Mouse (Mus musculus): Measurements from ENCODE around the gene Jmjd6.
"Not testable (repeated sequence)": the region's sequence is repeated elsewhere in the genome, so short reads cannot be mapped to it uniquely, and the experiment has no call there.

Gene Jmjd6

DNA sequence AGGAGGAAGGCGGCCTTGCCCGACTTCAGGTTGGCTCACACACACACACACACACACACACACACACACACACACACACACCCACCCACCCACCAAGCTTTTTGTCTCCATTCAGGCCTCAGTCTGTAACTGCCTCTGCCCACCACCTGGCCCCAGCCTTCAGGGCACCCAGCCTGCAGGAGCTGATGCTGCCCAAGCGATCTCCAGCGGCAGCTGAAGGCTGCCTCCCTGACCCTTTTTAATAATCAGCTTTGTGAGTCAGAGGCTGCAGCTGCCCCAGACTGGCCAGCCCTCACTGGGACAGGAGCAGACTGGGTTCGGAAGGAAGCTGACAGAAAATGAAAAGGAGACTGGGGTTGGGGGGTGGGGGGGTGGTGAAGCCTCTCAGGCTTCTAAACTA is 18.0 kb downstream of the Jmjd6 start:
- peak; percentile 66 for DNase-seq (ENCODE audit: low read depth, low spot score)

GRCm38 (mm10) chr11:116823885-116824284 is 19.4 kb downstream of the Jmjd6 start:
- not testable (repeated sequence) for DNase-seq (ENCODE audit: low read depth, low spot score)

- no peak for DNase-seq (ENCODE audit: low read depth, low spot score)
Measured at GRCm38 (mm10) chr11:116823255-116823654, 20.0 kb downstream of the Jmjd6 start.

DNA sequence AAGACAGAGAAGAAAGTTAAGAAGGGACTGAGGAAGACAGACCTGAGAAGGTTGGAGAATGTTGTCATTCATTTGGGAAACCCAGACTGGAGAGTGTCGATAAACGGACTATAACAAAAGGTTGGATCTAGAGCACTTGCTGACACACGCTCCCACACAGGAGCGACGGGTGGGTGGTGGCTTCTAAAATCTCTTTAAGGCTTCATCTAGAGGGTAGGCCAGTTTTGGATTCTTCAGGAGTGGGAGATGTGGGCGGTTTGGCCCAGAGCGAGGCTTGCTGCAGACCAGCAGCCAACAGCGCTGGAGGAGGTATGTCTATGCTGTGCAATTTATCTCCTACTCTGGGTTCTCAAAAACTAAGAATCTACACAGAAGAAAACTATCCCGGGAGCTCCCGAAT is 20.6 kb downstream of the Jmjd6 start:
- DNase-seq (ENCODE audit: low read depth, low spot score): no peak

GRCm38 (mm10) chr11:116822215-116822614 is 21.0 kb downstream of the Jmjd6 start:
- DNase-seq (ENCODE audit: low read depth, low spot score): no peak

GRCm38 (mm10) chr11:116821057-116821940 is 21.9 kb downstream of the Jmjd6 start:
- DNase-seq (ENCODE audit: low read depth, low spot score): peak; percentile 86

DNA sequence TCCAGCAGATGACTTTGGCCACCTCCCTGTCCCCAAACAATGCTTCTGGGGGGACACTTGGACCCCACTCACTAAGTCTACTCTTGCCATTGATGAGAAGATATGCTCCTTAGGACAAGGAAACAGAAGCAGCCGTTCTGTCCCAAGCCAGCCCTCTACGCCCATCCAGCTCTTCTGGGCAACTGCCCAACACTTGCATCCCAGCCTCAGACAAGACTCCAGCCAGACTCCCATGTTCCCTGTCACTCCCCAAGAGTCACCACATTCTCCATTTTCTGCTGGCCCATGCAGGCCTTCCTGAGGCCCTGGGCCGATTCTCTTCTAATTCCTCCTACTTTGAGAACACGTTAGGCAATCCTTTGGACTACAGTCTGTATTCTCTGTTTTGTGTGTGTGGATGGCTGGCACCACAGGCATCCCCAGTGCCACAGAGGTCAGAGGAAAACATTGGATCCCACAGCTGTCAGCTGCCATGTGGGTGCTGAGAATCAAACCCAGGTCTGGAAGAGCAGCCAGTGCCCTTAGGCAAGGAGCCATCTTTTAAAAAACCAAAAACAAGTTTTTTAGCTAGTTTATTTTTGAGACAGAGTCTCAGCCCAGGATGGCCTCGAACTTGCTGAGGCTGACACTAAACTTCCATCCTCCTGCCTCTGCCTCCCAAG is 23.2 kb downstream of the Jmjd6 start:
- DNase-seq (ENCODE audit: low read depth, low spot score): peak; percentile 51

DNA sequence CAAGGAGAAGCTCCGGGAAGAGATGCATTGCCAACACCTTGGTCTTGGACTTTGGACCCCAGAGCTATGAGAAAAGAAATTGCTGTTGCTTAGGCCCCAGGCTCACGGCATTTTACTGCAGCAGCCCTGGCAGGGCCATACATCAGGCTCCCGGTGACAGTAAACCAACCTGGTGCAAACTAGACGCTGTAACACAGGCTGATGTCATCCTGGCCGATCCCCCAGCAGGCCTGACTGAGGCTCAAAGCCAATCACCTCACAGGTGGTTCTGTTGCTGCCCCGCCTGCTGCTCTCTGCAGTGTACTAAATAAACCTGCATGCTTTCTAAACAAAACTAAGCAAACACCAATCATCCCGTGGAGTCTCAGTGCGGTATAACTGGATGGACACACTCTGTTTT is 24.5 kb downstream of the Jmjd6 start:
- no peak for DNase-seq (ENCODE audit: low read depth, low spot score)

GRCm38 (mm10) chr11:116817567-116817966 is 25.7 kb downstream of the Jmjd6 start:
- no peak for DNase-seq (ENCODE audit: low read depth, low spot score)

DNA sequence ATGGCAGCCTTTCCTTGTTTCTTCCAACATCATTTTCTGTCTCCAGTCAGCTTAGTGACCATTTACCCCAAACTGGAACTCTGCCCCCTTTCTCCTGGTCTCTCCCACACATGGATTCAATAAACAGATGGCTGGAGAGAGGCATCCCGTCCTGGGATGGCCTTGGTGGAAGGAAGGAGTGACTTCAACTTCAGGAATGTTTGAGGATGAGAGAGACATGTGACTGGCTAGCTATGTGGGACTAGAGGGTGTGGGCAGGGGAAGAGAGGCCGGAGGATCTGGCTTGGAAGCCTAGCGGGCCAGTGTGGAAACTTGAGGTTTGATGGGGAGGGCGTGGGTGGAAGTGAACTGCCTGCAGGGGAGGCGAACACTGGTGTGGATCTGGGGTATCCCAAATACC is 26.5 kb downstream of the Jmjd6 start:
- DNase-seq (ENCODE audit: low read depth, low spot score): peak; percentile 99

- peak; percentile 62 for DNase-seq (ENCODE audit: low read depth, low spot score)
Measured at GRCm38 (mm10) chr11:116814884-116815415, 28.3 kb downstream of the Jmjd6 start.

GRCm38 (mm10) chr11:116814076-116814883 is 29.0 kb downstream of the Jmjd6 start:
- DNase-seq (ENCODE audit: low read depth, low spot score): peak; percentile 48

- DNase-seq (ENCODE audit: low read depth, low spot score): no peak
Measured at GRCm38 (mm10) chr11:116813610-116814009, 29.6 kb downstream of the Jmjd6 start.

GRCm38 (mm10) chr11:116812793-116813529 is 30.3 kb downstream of the Jmjd6 start:
- no peak for DNase-seq (ENCODE audit: low read depth, low spot score)

DNA sequence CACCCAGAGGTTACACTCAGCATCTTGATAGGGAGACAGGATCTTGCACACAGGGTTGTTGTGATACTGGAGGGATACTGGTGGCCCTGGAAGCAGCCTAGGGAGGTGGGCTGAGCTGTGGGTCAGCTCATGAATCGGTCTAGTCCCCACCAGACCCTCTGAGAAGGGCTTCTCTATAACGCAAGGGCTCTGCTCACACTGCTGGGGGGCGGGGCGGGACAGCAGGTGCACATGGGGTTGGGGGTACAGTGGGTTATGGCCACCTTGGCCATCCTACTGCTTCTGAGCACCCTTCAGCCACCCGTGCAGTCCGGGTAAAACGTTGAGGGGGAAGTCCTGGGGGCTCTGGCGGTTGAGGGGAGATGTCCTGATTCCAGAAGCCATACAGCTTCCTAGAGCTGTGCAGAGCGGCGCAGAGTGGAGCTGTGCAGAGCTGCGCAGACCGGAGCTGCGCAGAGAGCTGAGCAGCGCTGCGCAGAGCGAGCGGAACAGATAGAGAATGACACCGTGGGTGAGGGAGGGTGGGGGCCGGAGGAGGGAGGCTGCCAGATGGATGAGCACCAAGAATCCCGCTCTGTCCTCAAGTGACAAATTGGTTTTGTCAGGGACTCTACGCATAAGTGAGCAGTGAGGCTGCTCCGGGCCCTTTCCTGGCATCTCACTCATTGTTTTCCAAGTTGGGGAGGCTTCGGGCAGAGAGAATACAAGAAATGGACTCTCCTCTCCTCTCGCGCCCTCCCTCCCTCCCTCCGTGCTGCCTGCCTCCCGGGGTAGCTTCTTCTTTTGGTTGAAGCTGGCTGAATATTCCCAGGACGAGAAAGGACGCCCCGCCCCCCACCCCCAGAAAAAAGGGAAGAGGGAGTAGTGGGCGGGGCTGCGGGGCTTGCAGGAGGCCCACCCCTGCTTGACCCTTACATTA is 32.0 kb downstream of the Jmjd6 start:
- DNase-seq (ENCODE audit: low read depth, low spot score): no peak

DNA sequence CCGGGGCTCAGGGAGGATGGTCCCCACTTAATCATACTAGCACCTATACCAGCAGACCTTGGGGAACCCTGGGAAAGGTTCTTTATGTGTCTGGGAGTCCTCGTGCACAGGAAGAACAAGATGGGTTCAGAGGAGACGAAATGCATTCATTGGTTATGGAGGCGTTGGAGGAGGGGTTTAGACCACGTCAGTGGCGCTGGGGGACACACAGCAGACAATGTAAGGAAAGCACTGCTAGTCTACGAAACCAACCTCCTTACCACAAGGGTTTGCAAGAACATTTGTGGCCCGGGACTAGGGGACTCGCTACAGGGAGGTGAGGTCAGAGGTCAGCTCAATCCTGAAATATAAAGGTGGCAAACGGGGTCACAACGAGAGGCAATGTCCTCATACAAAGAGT is 32.7 kb downstream of the Jmjd6 start:
- no peak for DNase-seq (ENCODE audit: low read depth, low spot score)

DNA sequence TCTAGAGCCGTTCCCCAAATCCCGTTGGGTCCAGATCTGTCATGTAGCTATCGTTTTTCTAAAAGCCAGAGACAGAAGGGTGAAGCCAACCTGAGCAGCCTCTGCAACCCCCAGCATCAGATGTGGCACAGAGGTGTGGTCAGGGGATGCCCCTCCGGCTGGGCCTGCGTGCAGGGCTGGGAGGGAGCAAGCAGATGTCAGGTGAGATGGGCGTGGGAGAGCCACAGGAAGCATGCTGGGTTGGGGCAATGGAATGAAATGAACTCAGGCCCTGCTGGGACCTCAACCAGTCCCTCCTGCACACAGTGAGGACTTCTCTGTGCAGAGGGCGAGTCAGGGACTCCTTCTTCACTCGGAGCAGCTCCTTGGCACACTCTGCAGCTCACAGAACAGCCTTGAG is 33.7 kb downstream of the Jmjd6 start:
- DNase-seq (ENCODE audit: low read depth, low spot score): no peak

- DNase-seq (ENCODE audit: low read depth, low spot score): no peak
Measured at GRCm38 (mm10) chr11:116808811-116809395, 34.3 kb downstream of the Jmjd6 start.

DNA sequence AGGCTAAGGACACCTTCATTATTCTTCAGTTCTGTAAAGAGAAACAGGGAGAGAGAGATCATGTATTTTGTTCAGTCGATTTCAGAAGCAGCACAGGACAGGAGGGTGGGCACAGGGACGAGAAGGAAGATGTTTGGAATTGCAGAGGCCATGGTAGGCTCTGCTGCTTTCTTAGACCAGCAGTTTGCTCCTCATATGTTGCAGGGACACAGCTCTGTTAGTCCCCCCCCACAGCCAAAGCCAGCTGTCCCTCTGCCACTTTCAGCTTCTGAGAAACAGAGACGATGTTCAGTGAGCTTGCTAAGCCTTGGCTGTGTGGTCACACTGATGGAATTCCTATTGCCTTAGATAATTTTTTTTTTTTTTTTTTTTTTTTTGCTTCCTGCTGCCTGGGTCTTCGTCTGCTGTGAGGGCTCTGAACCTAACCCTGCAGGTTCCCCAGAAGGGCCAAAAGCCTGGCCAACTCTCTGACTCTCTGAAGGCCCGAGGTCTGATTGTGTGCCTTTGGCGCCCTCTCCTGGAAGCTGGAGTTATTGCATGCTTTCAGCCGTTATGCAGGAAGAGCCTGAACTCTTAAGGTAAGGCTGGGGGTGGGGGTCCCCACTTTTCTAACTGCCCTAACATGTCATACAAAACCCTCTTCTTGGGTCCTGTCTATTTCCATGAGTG is 35.2 kb downstream of the Jmjd6 start:
- DNase-seq (ENCODE audit: low read depth, low spot score): peak; percentile 96

All from 3T3-L1 (cell line).